Mouse (Mus musculus) T-helper 17 cell (primary cell): ENCODE data around the gene Olfr798.

ENCODE experiments used
- in situ Hi-C, 2 experiments: fragments of 300-600 bp; cut with MboI, MseI; formaldehyde crosslinking; loops; 1 replicate in 1 of 2; 2 replicates in 1 of 2; pipeline ENCODE4 v1.15.1; 2025; ENCODE audit warnings: high pct_unique_total_duplicates in 2 of 2

Gene Olfr798

GRCm38 (mm10) chr10:129627834-129628233 lies at the start of gene Olfr798:
TSS of gene Olfr798 (minus strand) at chr10:129627934.
- in situ Hi-C loops = no loop called here

- in situ Hi-C loops = no loop called here
Measured at GRCm38 (mm10) chr10:129673765-129674164, 46.0 kb upstream of the Olfr798 start, which contains the start of gene Olfr801. TSS of gene Olfr801 (minus strand) at chr10:129673865.

DNA sequence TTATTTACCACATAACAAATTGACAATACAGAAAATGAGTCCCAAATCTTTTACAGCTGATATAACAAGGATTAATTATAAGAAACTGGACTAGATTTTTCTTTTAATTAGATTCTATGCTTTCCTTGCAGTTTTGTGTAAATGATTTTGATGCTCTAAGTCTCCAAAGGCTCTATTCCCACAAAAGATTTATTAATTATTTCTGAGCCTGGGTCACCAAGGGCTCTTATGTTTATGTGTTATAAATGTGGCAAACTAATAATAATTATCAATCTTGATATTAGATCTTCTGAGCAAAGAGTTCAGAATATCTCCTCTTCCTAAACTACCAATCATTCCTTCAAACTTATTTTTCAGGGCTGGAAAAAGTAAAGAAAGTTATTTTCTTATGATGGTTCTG lies 29.7 kb upstream of the Olfr798 start, which contains the start of gene Olfr800:
TSS of gene Olfr800 (plus strand) at position 301 of the 400 bp plus-strand sequence.
- in situ Hi-C loops = loop anchor here in 1 of 2 experiments (10.0 kb wide), 1 partner anchor 873 kb away; no protein-coding TSS in a partner anchor

GRCm38 (mm10) chr10:129651763-129652162 lies 24.0 kb upstream of the Olfr798 start:
- in situ Hi-C loops = loop anchor here in 1 of 2 experiments (10.0 kb wide), 1 partner anchor 867 kb away; no protein-coding TSS in a partner anchor

- in situ Hi-C loops = no loop called here
Measured at GRCm38 (mm10) chr10:129637184-129637583, 9.4 kb upstream of the Olfr798 start, which contains the start of gene Olfr799. TSS of gene Olfr799 (plus strand) at chr10:129637484.

- in situ Hi-C loops = no loop called here
Measured at GRCm38 (mm10) chr10:129623251-129623650, 4.5 kb downstream of the Olfr798 start.

- in situ Hi-C loops = no loop called here
Measured at GRCm38 (mm10) chr10:129621724-129622123, 6.0 kb downstream of the Olfr798 start.

DNA sequence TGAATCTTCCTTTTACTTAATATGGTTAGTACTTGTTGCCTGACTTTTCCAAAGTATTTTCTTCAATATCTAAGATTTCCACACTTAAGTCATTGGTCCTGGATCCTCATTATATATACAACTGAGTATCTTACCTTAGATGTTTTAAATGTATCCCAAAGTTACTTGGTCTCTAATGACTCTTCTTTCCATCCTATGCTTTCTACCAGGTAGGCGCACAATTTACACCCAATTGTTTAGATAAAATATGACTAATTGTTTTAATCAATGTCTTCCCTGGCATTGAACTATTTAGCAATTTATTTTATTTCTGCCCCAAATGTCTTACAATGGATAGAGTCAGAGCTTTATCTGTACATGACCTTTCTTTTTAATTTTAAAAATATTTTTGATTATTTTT lies 15.3 kb downstream of the Olfr798 start, which contains the start of gene Olfr796:
TSS of gene Olfr796 (minus strand) at position 101 of the 400 bp plus-strand sequence.
- in situ Hi-C loops = no loop called here

DNA sequence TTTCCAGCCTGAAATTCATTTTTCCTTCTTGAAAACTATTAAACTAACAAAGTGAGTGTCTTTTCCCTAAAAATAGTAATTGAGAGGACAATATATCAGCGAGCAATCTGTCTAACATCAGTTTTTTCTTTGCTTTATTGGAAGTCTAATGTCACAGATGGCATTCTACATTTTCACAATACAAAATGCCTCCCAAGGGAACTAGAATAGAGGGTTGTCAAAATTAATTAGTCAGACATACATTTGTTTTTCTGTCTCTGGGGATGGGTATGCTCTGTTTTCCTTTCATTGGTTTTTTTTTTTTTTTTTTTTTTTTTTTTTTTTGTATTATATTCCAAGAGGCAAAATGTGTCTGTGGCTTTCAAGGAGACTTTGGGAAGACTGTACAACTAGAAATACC lies 50.7 kb downstream of the Olfr798 start:
- in situ Hi-C loops = no loop called here
